Mouse (Mus musculus) liver, embryonic 14.5 days (tissue): ENCODE measurements around the gene Id2. TPM values are rescaled to one million over a fixed set of nuclear protein-coding genes. Genes with fewer than 3 reads are reported as not detected.

Experiments used
- ATAC-seq: fragments of 200-750 bp; cut with Nextera tagmentation; 2 replicates; pipeline ENCODE4 v1.8.0; 2017; ENCODE audit warnings: moderate number of reproducible peaks, mild to moderate bottlenecking, moderate library complexity; ENCODE audit not compliant: insufficient read depth
- DNase-seq, 3 experiments: peaks; one replicate each; pipeline ENCODE4 v3.0.0-alpha.2; 2012 to 2013; ENCODE audit warnings: low read depth in 3 of 3, low spot score in 3 of 3
- H3K27ac ChIP-seq: fragments of 300-500 bp; sonication (generic); 2 replicates; pipeline ENCODE4 v1.5.1; 2014; ENCODE audit warnings: moderate library complexity, mild to moderate bottlenecking, control low read depth, inconsistent platforms
- H3K27me3 ChIP-seq: fragments of 300-500 bp; sonication (generic); 2 replicates; pipeline ENCODE4 v1.6.1; 2014; ENCODE audit warnings: mild to moderate bottlenecking, low read length, moderate library complexity; ENCODE audit not compliant: control insufficient read depth, insufficient read depth
- H3K36me3 ChIP-seq: fragments of 300-500 bp; sonication (generic); replicated peaks from 2 replicates; pipeline ENCODE4 v1.6.1; 2014; ENCODE audit warnings: low read depth; ENCODE audit not compliant: control insufficient read depth, insufficient read depth
- H3K4me1 ChIP-seq, 2 experiments: fragments of 200-500 bp in 1 of 2; fragments of 300-500 bp in 1 of 2; sonication (generic) in 1 of 2; replicated peaks; 2 replicates each; pipeline ENCODE4 v1.6.1; 2012 to 2014; ENCODE audit warnings: antibody characterized with exemption in 1 of 2, inconsistent platforms in 1 of 2, low read length in 1 of 2; ENCODE audit not compliant: control insufficient read depth in 2 of 2, insufficient read depth in 2 of 2
- H3K4me2 ChIP-seq: fragments of 300-500 bp; sonication (generic); 2 replicates; pipeline ENCODE4 v1.6.1; 2014; ENCODE audit warnings: low read depth, mild to moderate bottlenecking, control low read depth, moderate library complexity
- H3K4me3 ChIP-seq, 2 experiments: fragments of 200-500 bp in 1 of 2; fragments of 300-500 bp in 1 of 2; sonication (generic) in 1 of 2; 2 replicates each; pipeline ENCODE4 v1.5.1; 2012 to 2014; ENCODE audit warnings: low read depth in 2 of 2, low read length in 2 of 2, mild to moderate bottlenecking in 2 of 2, control low read depth in 1 of 2, inconsistent platforms in 1 of 2, moderate library complexity in 1 of 2; ENCODE audit not compliant: insufficient read depth in 1 of 2
- H3K9ac ChIP-seq: fragments of 300-500 bp; sonication (generic); replicated peaks from 2 replicates; pipeline ENCODE4 v1.6.1; 2014; ENCODE audit warnings: mild to moderate bottlenecking, control low read depth, moderate library complexity
- H3K9me3 ChIP-seq: fragments of 300-500 bp; sonication (generic); 2 replicates; pipeline ENCODE4 v1.6.1; 2016; ENCODE audit warnings: low read length, mixed read lengths; ENCODE audit not compliant: control insufficient read depth
- CTCF ChIP-seq: IDR thresholded peaks from 2 replicates; pipeline ENCODE4 v1.5.1; 2016; ENCODE audit warnings: antibody characterized with exemption, low read depth, control low read depth
- EP300 ChIP-seq: IDR thresholded peaks from 2 replicates; pipeline ENCODE4 v1.6.1; 2016; ENCODE audit warnings: antibody characterized with exemption, low read depth
- WGBS: fragments of 180-500 bp; shearing (Covaris S2); extraction: QIAGEN DNeasy Blood & Tissue Kit; methylation state at CpG from one replicate; pipeline ENCODE4 v1.1.7; 2014; ENCODE audit not compliant: insufficient replicate concordance; 5-methylcytosine and 5-hydroxymethylcytosine counted together
- polyA plus RNA-seq, 2 experiments: library from polyadenylated mRNA; depleted of rRNA in 1 of 2; stranded (reverse) in 1 of 2; unstranded in 1 of 2; fragments of >200 nt; fragmentation: Nextera tagmentation in 1 of 2; extraction: Ambion mirVana in 1 of 2; gene quantifications; 2 replicates each; pipeline versions ENCODE4 v1.2.1 to v1.2.3; 2012 to 2014

Gene Id2
- polyA plus RNA-seq, 2 experiments, result 46.3 to 114 TPM

- H3K4me1 ChIP-seq, result no peaks in the 10 kb centered on the region
- 50% methylated on average over 3 of the region's 3 CpGs for WGBS
Measured at GRCm38 (mm10) chr12:25074344-25074743, 22.6 kb downstream of the Id2 start.

DNA sequence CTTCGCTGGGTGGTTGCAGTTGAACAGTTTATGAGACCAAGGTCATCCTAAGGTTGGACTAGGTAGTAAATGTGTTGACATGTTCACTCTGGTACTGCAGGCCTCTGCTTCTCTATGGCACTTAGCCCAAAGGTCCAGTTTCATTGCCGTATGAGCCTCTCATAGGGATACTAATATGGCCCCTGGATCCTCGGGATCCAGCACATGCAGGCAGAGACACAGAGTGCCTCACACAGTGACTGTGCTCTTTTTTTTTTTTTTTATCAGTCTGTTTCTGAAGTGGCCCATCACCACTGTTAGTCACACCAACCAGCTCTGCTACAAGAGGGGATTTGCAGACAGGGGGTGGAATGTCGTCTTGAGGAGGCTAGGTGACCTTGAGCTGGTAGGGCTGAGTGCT, 23.6 kb downstream of the Id2 start:
- Histone ChIP-seq H3K36me3 (no peaks in the 10 kb centered on the region), H3K27ac (no peak overlapping the region), H3K9me3 (no peaks in the 10 kb centered on the region), H3K4me3 (no peak overlapping the region), H3K27me3 (no peaks in the 10 kb centered on the region), H3K4me2 (no peak overlapping the region), H3K9ac (no peak overlapping the region), H3K4me1 (no peaks in the 10 kb centered on the region)
- 53% methylated on average over 4 of the region's 4 CpGs for WGBS
- DNase-seq (no peak), ATAC-seq (no peak)
- no peak for TF ChIP-seq EP300
- TF ChIP-seq CTCF, result no peak

More at GRCm38 (mm10) chr12:25074344-25074743, 22.6 kb downstream of the Id2 start:
- no peak for TF ChIP-seq EP300
- no peak overlapping the region for H3K4me2 ChIP-seq
- H3K27ac ChIP-seq, result no peak overlapping the region
- H3K4me3 ChIP-seq, result no peak overlapping the region
- no peaks in the 10 kb centered on the region for H3K27me3 ChIP-seq
- no peaks in the 10 kb centered on the region for H3K36me3 ChIP-seq
- H3K9me3 ChIP-seq, result no peaks in the 10 kb centered on the region
- no peak overlapping the region for H3K9ac ChIP-seq
- no peak for ATAC-seq
- DNase-seq, result no peak

DNA sequence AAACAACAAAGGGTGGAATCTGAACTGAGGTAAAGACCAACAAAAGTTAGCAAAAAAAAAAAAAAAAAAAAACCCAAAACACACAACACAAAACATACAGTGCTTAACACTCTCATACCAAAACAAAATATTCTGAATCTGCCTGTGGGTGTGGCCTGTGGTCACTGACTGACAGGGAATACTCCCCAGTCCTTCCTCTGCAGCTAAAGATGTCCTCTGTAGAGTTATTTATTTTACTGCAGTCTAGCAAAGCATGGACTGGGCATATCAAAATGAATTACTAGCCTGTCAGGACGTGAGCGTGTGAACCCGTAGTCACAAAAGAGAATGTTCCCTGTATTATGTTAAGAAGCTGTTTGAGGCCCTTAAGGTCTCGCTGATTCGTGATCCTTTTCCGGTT, 34.7 kb downstream of the Id2 start:
- Histone ChIP-seq H3K4me1 (no peaks in the 10 kb centered on the region), H3K4me3 (no peak overlapping the region), H3K27ac (no peak overlapping the region), H3K4me2 (no peak overlapping the region), H3K27me3 (no peaks in the 10 kb centered on the region), H3K9ac (no peak overlapping the region), H3K9me3 (no peaks in the 10 kb centered on the region), H3K36me3 (peaks cover 1% of the 10 kb centered on the region)
- ATAC-seq (no peak), DNase-seq (no peak)
- no peak for TF ChIP-seq CTCF
- no peak for TF ChIP-seq EP300
- 73% methylated on average over 6 of the region's 6 CpGs for WGBS

DNA sequence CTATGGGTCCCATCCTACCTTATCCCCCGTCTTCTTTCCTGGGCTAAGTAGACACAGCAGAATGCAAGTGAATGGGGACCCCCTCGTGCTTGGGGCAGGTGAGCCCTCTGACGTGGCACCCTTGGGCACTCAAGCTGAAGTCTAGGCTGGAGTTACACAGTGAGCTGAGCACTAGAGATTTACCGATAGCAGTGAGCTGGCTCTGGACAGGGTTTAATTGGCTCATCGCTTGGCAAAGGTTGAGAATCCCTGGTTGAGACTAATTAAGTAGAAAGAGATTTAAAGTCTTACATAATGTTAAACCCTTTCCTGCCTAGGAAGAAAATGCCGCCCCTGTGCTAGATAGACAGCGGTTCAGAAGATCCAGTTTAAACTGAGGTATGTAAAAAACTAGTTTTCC, 36.0 kb downstream of the Id2 start:
- Histone ChIP-seq H3K27me3 (no peaks in the 10 kb centered on the region), H3K4me2 (no peak overlapping the region), H3K4me1 (no peaks in the 10 kb centered on the region), H3K4me3 (no peak overlapping the region), H3K9me3 (no peaks in the 10 kb centered on the region), H3K36me3 (peaks cover 8% of the 10 kb centered on the region), H3K9ac (no peak overlapping the region), H3K27ac (no peak overlapping the region)
- ATAC-seq (no peak), DNase-seq (no peak)
- 71% methylated on average over 7 of the region's 7 CpGs for WGBS
- TF ChIP-seq EP300 (no peak), CTCF (no peak)

GRCm38 (mm10) chr12:25059487-25060200, 37.3 kb downstream of the Id2 start:
- no peak overlapping the region for H3K4me2 ChIP-seq
- WGBS, result 71% methylated on average over 9 of the region's 9 CpGs
- TF ChIP-seq CTCF (no peak), EP300 (no peak)
- ATAC-seq (no peak), DNase-seq (no peak)
- H3K9me3 ChIP-seq, result no peaks in the 10 kb centered on the region
- H3K4me3 ChIP-seq, result no peak overlapping the region
- H3K27me3 ChIP-seq, result no peaks in the 10 kb centered on the region
- H3K9ac ChIP-seq, result no peak overlapping the region
- no peak overlapping the region for H3K27ac ChIP-seq
- no peaks in the 10 kb centered on the region for H3K4me1 ChIP-seq
- peaks cover 8% of the 10 kb centered on the region for H3K36me3 ChIP-seq
